Mouse (Mus musculus): ENCODE results near the gene Kcnj5. TPM values are rescaled to one million over a fixed set of nuclear protein-coding genes. Genes with fewer than 3 reads are reported as not detected.
A peak's percentile ranks its signal among the peaks of the same experiment; 100 is the strongest.

The Kcnj5 gene
- polyA plus RNA-seq, 1 experiment from 2014 or later = 2.4 TPM

GRCm38 (mm10) chr9:32314071-32314470, 30.1 kb downstream of the Kcnj5 start:
- Histone ChIP-seq H3K4me3 (no peak overlapping the region), H3K27ac (peak overlapping the region; percentile 46), H3K4me1 (peaks cover 17% of the 10 kb centered on the region), H3K36me3 (no peaks in the 10 kb centered on the region), H3K4me2 (no peak overlapping the region), H3K9me3 (no peaks in the 10 kb centered on the region), H3K9ac (no peak overlapping the region), H3K27me3 (no peaks in the 10 kb centered on the region)
- ATAC-seq (ENCODE audit: borderline replicate concordance, extremely low read depth, low FRiP score, low TSS enrichment) = peak; percentile 93
- WGBS = 38% methylated on average over 3 of the region's 3 CpGs

- WGBS = 45% methylated on average over 4 of the region's 4 CpGs
- H3K4me3 ChIP-seq = no peak overlapping the region
- ATAC-seq (ENCODE audit: borderline replicate concordance, extremely low read depth, low FRiP score, low TSS enrichment) = no peak
- H3K4me1 ChIP-seq = peaks cover 17% of the 10 kb centered on the region
- no peak overlapping the region for H3K27ac ChIP-seq
- H3K36me3 ChIP-seq = no peaks in the 10 kb centered on the region
- H3K9me3 ChIP-seq = no peaks in the 10 kb centered on the region
- H3K27me3 ChIP-seq = no peaks in the 10 kb centered on the region
- H3K4me2 ChIP-seq = peak overlapping the region; percentile 31; the same call in 1 of the 2 replicates
- H3K9ac ChIP-seq = no peak overlapping the region
These were observed 31.9 kb downstream of the Kcnj5 start for GRCm38 (mm10) chr9:32312208-32312607.

- WGBS = 36% methylated on average over 14 of the region's 14 CpGs
- Histone ChIP-seq H3K27ac (no peak overlapping the region), H3K27me3 (no peaks in the 10 kb centered on the region), H3K9ac (no peak overlapping the region), H3K4me2 (peak overlapping the region; percentile 31; the same call in 1 of the 2 replicates), H3K4me3 (no peak overlapping the region), H3K4me1 (peaks cover 17% of the 10 kb centered on the region), H3K36me3 (no peaks in the 10 kb centered on the region), H3K9me3 (no peaks in the 10 kb centered on the region)
- no peak; the same call in 1 of the 2 replicates for ATAC-seq (ENCODE audit: borderline replicate concordance, extremely low read depth, low FRiP score, low TSS enrichment)
These were observed 32.4 kb downstream of the Kcnj5 start for GRCm38 (mm10) chr9:32311786-32312185.

GRCm38 (mm10) chr9:32302501-32303150, 41.5 kb downstream of the Kcnj5 start:
- no peaks in the 10 kb centered on the region for H3K4me1 ChIP-seq
- no peaks in the 10 kb centered on the region for H3K27me3 ChIP-seq
- no peak overlapping the region for H3K9ac ChIP-seq
- no peak overlapping the region for H3K4me2 ChIP-seq
- H3K36me3 ChIP-seq = no peaks in the 10 kb centered on the region
- H3K4me3 ChIP-seq = no peak overlapping the region
- no peak for ATAC-seq (ENCODE audit: borderline replicate concordance, extremely low read depth, low FRiP score, low TSS enrichment)
- H3K9me3 ChIP-seq = no peaks in the 10 kb centered on the region
- H3K27ac ChIP-seq = no peak overlapping the region
- WGBS = 76% methylated on average over 13 of the region's 13 CpGs

- H3K4me1 ChIP-seq = peaks cover 16% of the 10 kb centered on the region
- H3K9ac ChIP-seq = no peak overlapping the region
- H3K4me2 ChIP-seq = no peak overlapping the region
- no peak overlapping the region for H3K4me3 ChIP-seq
- ATAC-seq (ENCODE audit: borderline replicate concordance, extremely low read depth, low FRiP score, low TSS enrichment) = no peak
- no peaks in the 10 kb centered on the region for H3K9me3 ChIP-seq
- no peaks in the 10 kb centered on the region for H3K36me3 ChIP-seq
- H3K27ac ChIP-seq = no peak overlapping the region
- WGBS = 89% methylated on average over 9 of the region's 9 CpGs
- no peaks in the 10 kb centered on the region for H3K27me3 ChIP-seq
These were observed 48.9 kb downstream of the Kcnj5 start for GRCm38 (mm10) chr9:32295061-32295800.

GRCm38 (mm10) chr9:32292686-32293085, 51.5 kb downstream of the Kcnj5 start:
- no peak overlapping the region for H3K27ac ChIP-seq
- WGBS = 16% methylated on average over 5 of the region's 5 CpGs
- peaks cover 16% of the 10 kb centered on the region for H3K4me1 ChIP-seq
- H3K9ac ChIP-seq = no peak overlapping the region
- H3K27me3 ChIP-seq = no peaks in the 10 kb centered on the region
- ATAC-seq (ENCODE audit: borderline replicate concordance, extremely low read depth, low FRiP score, low TSS enrichment) = no peak
- H3K4me2 ChIP-seq = no peak overlapping the region
- H3K36me3 ChIP-seq = no peaks in the 10 kb centered on the region
- H3K4me3 ChIP-seq = no peak overlapping the region
- no peaks in the 10 kb centered on the region for H3K9me3 ChIP-seq

GRCm38 (mm10) chr9:32291618-32292017, 52.5 kb downstream of the Kcnj5 start:
- Histone ChIP-seq H3K36me3 (no peaks in the 10 kb centered on the region), H3K27ac (no peak overlapping the region), H3K9ac (no peak overlapping the region), H3K4me3 (no peak overlapping the region), H3K4me1 (peaks cover 16% of the 10 kb centered on the region), H3K27me3 (no peaks in the 10 kb centered on the region), H3K4me2 (no peak overlapping the region), H3K9me3 (no peaks in the 10 kb centered on the region)
- ATAC-seq (ENCODE audit: borderline replicate concordance, extremely low read depth, low FRiP score, low TSS enrichment) = no peak
- WGBS = 36% methylated on average over 7 of the region's 7 CpGs

GRCm38 (mm10) chr9:32283591-32283990, 60.6 kb downstream of the Kcnj5 start:
- 71% methylated on average over 5 of the region's 5 CpGs for WGBS

GRCm38 (mm10) chr9:32280456-32280855, 63.7 kb downstream of the Kcnj5 start:
- Histone ChIP-seq H3K4me2 (no peak overlapping the region), H3K4me1 (no peaks in the 10 kb centered on the region), H3K4me3 (no peak overlapping the region), H3K27me3 (no peaks in the 10 kb centered on the region), H3K9me3 (no peaks in the 10 kb centered on the region), H3K27ac (no peak overlapping the region), H3K36me3 (no peaks in the 10 kb centered on the region), H3K9ac (no peak overlapping the region)
- ATAC-seq (ENCODE audit: borderline replicate concordance, extremely low read depth, low FRiP score, low TSS enrichment) = no peak
- WGBS = 69% methylated on average over 5 of the region's 5 CpGs

More at GRCm38 (mm10) chr9:32283591-32283990, 60.6 kb downstream of the Kcnj5 start:
- no peaks in the 10 kb centered on the region for H3K27me3 ChIP-seq
- H3K4me2 ChIP-seq = no peak overlapping the region
- no peak overlapping the region for H3K27ac ChIP-seq
- H3K4me3 ChIP-seq = no peak overlapping the region
- ATAC-seq (ENCODE audit: borderline replicate concordance, extremely low read depth, low FRiP score, low TSS enrichment) = no peak
- H3K9me3 ChIP-seq = no peaks in the 10 kb centered on the region
- no peaks in the 10 kb centered on the region for H3K4me1 ChIP-seq
- no peak overlapping the region for H3K9ac ChIP-seq
- H3K36me3 ChIP-seq = no peaks in the 10 kb centered on the region

- 72% methylated on average over 3 of the region's 3 CpGs for WGBS
- no peaks in the 10 kb centered on the region for H3K27me3 ChIP-seq
- no peak overlapping the region for H3K27ac ChIP-seq
- H3K9ac ChIP-seq = no peak overlapping the region
- ATAC-seq (ENCODE audit: borderline replicate concordance, extremely low read depth, low FRiP score, low TSS enrichment) = no peak
- H3K36me3 ChIP-seq = no peaks in the 10 kb centered on the region
- H3K4me3 ChIP-seq = no peak overlapping the region
- no peaks in the 10 kb centered on the region for H3K9me3 ChIP-seq
- H3K4me1 ChIP-seq = no peaks in the 10 kb centered on the region
- H3K4me2 ChIP-seq = no peak overlapping the region
These were observed 64.4 kb downstream of the Kcnj5 start for GRCm38 (mm10) chr9:32279789-32280188.

- no peak overlapping the region for H3K4me3 ChIP-seq
- no peak overlapping the region for H3K9ac ChIP-seq
- no peak overlapping the region for H3K27ac ChIP-seq
- H3K4me2 ChIP-seq = no peak overlapping the region
- ATAC-seq (ENCODE audit: borderline replicate concordance, extremely low read depth, low FRiP score, low TSS enrichment) = no peak
- H3K27me3 ChIP-seq = no peaks in the 10 kb centered on the region
- WGBS = 76% methylated on average over 5 of the region's 5 CpGs
- H3K9me3 ChIP-seq = no peaks in the 10 kb centered on the region
- H3K4me1 ChIP-seq = no peaks in the 10 kb centered on the region
- H3K36me3 ChIP-seq = no peaks in the 10 kb centered on the region
These were observed 66.1 kb downstream of the Kcnj5 start for GRCm38 (mm10) chr9:32278052-32278451.

GRCm38 (mm10) chr9:32271896-32272444, 72.2 kb downstream of the Kcnj5 start:
- Histone ChIP-seq H3K9me3 (no peaks in the 10 kb centered on the region), H3K4me2 (no peak overlapping the region), H3K27ac (no peak overlapping the region), H3K4me3 (no peak overlapping the region), H3K36me3 (no peaks in the 10 kb centered on the region), H3K9ac (no peak overlapping the region), H3K27me3 (no peaks in the 10 kb centered on the region), H3K4me1 (no peaks in the 10 kb centered on the region)
- WGBS = 11% methylated on average over 5 of the region's 5 CpGs
- no peak for ATAC-seq (ENCODE audit: borderline replicate concordance, extremely low read depth, low FRiP score, low TSS enrichment)
